Mouse (Mus musculus) frontal cortex, adult 2 months (tissue): ENCODE measurements around the gene Fut8. TPM values are rescaled to one million over a fixed set of nuclear protein-coding genes. Genes with fewer than 3 reads are reported as not detected.
"Not testable (repeated sequence)": the region's sequence is repeated elsewhere in the genome, so short reads cannot be mapped to it uniquely, and the experiment has no call there.

ENCODE experiments used
- DNase-seq, 2 experiments: peaks; one replicate each; pipeline ENCODE4 v3.0.0; 2022; ENCODE audit warnings: low spot score in 1 of 2; ENCODE audit errors: extremely low spot score in 1 of 2
- polyA plus RNA-seq: library from polyadenylated mRNA; depleted of rRNA; stranded (reverse); fragments of >200 nt; gene quantifications from 2 replicates; pipeline ENCODE4 v1.2.3, GENCODE M21; 2012

Fut8 gene
- polyA plus RNA-seq, 1 experiment, result 25.8 TPM

GRCm38 (mm10) chr12:77220616-77221015 is 17.3 kb upstream of the Fut8 start:
- DNase-seq, result no peak

GRCm38 (mm10) chr12:77222272-77222874 is 15.6 kb upstream of the Fut8 start:
- no peak for DNase-seq

- DNase-seq, result peak in 1 of 2 experiments; percentile 31
These were observed 14.3 kb upstream of the Fut8 start for GRCm38 (mm10) chr12:77223595-77223994.

- DNase-seq, result peak in 1 of 2 experiments; percentile 31
These were observed 13.8 kb upstream of the Fut8 start for GRCm38 (mm10) chr12:77224121-77224520.

- DNase-seq, result no peak
These were observed 13.0 kb upstream of the Fut8 start for GRCm38 (mm10) chr12:77224891-77225290.

GRCm38 (mm10) chr12:77225727-77226126 is 12.2 kb upstream of the Fut8 start:
- no peak for DNase-seq

- DNase-seq, result peak in 1 of 2 experiments; percentile 16
These were observed 2.0 kb upstream of the Fut8 start for GRCm38 (mm10) chr12:77235958-77236357.

GRCm38 (mm10) chr12:77238531-77239389 is 835 bp downstream of the Fut8 start:
- DNase-seq, result peak; percentile 75 to 91

GRCm38 (mm10) chr12:77239390-77240061 is 1.6 kb downstream of the Fut8 start:
- peak in 1 of 2 experiments; percentile 34 for DNase-seq

GRCm38 (mm10) chr12:77240372-77240771 is 2.4 kb downstream of the Fut8 start:
- no peak for DNase-seq

GRCm38 (mm10) chr12:77240839-77241238 is 2.9 kb downstream of the Fut8 start:
- DNase-seq, result peak in 1 of 2 experiments; percentile 12

- peak in 1 of 2 experiments; percentile 4 for DNase-seq
These were observed 24.7 kb downstream of the Fut8 start for GRCm38 (mm10) chr12:77262650-77263049.

- DNase-seq, result no peak
These were observed 25.9 kb downstream of the Fut8 start for GRCm38 (mm10) chr12:77263816-77264215.

GRCm38 (mm10) chr12:77270694-77271093 is 32.8 kb downstream of the Fut8 start:
- no peak for DNase-seq

GRCm38 (mm10) chr12:77288507-77288906 is 50.6 kb downstream of the Fut8 start:
- no peak for DNase-seq

GRCm38 (mm10) chr12:77291017-77291416 is 53.1 kb downstream of the Fut8 start:
- DNase-seq, result no peak

GRCm38 (mm10) chr12:77291864-77292263 is 53.9 kb downstream of the Fut8 start:
- DNase-seq, result not testable (repeated sequence)

GRCm38 (mm10) chr12:77292375-77293258 is 54.7 kb downstream of the Fut8 start:
- DNase-seq, result no peak

- no peak for DNase-seq
These were observed 58.2 kb downstream of the Fut8 start for GRCm38 (mm10) chr12:77296119-77296518.

GRCm38 (mm10) chr12:77297114-77297513 is 59.2 kb downstream of the Fut8 start:
- DNase-seq, result no peak
